Mouse (Mus musculus): ENCODE results near the gene Kifc3. TPM values are rescaled to one million over a fixed set of nuclear protein-coding genes. Genes with fewer than 3 reads are reported as not detected.

The Kifc3 gene
- total RNA-seq, 2 experiments from 2014 or later, result 63.7 to 65.7 TPM

DNA sequence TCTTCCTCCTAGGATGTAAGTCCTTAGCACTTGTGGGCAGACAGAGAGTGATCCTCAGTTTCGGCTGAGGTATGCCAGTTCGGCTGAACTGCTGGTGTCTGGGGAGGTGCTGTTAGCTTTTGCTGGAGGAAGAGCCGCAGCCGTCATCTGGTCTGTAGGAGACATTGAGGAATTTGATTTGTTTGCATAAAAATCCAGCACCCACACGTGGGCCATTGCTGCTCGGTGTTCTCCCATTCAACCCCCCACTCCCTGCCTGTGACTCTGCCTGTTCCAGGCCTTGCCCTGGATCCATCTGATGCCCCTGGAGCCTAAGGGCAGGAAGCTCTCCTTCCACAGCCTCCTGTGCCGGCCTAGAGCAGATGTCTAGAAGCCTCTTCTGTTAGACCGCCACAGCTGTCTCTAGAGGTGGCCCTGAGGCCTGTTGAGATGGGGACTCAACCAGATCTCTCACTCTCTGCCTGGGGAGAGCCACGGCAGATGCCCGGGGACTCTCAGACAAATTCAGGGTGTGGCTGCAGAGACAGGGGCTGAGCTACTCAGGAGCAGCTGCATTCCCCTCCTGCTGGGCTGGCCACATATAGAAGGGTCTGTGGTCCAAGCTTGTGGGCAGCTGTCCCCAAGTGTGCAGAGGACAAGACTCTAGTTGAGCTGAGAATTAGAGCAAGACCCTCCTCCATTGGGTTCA, 117.7 kb downstream of the Kifc3 start:
- intact Hi-C loops (cut with DNase I), result no loop called here
- DNase-seq, result no peak

DNA sequence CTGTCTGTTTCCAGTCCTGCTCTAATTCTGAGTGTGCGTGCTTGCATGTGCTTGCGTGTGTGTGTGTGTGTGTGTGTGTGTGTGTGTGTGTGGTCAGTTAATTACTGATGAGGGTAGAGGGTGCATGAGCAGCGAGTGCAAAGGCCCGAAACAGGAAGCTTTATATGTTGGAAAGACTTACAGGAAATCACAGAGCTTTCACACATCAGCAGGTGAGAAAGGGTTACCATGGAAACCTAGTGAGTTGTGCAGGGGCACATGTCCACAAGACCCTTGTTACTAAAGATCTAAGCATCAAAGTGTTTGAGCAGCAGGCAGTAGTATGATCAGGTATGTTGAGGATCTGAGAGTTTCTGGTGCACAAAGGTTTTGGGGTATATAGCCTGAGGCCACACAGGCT, 118.4 kb downstream of the Kifc3 start:
- DNase-seq, result no peak
- intact Hi-C loops (cut with DNase I), result no loop called here

DNA sequence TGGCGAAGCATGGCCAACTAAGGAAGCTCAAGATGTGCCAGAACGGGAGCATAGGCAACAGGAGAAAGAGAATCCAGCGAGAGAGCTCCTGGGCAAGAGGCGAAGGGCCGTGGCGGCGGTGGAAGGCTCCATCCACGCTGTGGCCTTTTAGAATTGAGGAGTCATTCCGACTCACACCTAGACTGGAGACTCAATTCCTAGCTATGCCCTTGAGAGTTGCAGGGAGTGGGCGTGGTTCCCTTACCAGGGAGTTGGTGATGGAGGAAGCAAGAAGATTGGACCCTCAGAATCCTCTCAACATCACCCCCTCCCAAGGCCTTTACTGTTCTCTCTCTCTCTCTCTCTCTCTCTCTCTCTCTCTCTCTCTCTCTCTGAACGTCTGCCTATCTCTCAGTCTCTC, 121.0 kb downstream of the Kifc3 start:
- DNase-seq, result no peak
- intact Hi-C loops (cut with DNase I), result no loop called here

DNA sequence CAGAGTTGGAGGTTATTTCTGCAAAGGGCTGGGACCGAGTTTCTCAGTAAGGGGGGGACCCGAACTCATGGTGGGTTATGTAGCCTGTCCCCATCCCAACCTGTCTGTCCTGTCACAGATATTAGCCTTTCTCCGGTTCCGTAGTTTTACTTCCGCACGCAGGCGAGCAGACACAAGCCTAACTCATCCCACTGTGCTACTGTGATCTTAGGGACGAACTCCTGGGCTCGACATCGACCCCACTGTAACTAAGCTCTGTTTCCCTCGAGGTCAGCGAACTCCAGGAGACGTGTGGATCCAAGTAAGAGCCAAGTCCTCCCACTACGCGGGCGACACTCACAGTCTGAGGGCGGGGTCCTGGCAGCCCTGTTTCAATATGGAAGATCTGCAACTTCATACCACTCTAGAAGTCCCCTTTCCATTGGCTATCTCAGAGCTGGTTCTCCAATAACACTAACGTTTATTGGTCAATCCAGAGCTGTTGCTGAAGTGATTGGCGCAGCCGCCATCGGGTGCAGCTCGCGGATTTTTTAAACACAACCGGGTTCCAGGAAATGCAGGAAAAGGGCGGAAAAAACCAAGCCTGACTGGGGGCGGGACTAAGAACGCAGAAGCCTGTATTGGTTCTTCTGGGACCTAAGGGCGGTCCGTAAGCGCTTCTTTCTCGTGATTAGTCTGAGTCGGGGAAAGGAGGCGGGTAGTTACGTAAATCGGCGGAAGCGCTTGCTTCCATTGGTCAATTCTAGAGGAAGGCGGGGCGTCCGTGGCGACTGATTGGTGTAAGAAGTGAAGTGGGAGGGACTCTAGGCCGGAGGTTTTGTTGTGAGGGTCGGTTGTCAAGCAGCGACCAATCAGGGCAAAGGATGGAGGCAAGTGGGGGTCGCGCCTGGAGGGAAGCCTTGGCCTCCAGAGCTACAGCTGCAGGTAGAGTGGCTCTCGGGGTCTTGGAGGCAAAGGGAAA, 122.0 kb downstream of the Kifc3 start, which contains the start of gene Katnb1:
Gene Katnb1, plus strand, starts transcription at position 806 of the 961 bp plus-strand sequence.
- intact Hi-C loops (cut with DNase I), result no loop called here
- DNase-seq, result peak; percentile 98

DNA sequence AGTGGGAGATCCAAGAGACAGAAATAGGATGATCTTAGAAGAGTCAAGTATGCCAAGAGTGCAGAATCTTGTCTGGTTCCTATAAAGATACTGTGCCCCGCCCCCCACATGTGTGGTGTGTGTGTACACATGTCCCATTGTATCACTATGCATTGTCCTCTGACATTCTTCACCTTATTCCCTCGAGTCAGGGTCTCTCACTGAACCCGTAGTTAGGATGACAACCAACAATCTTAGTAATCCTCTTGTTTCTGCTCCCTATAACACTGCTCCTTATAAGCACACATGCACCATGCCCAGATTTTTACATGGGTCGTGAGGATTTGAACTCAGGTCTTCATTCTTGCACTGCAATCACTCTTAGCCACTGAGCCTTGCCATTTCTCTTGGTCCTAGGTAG, 123.3 kb downstream of the Kifc3 start:
- DNase-seq, result no peak
- intact Hi-C loops (cut with DNase I), result no loop called here

DNA sequence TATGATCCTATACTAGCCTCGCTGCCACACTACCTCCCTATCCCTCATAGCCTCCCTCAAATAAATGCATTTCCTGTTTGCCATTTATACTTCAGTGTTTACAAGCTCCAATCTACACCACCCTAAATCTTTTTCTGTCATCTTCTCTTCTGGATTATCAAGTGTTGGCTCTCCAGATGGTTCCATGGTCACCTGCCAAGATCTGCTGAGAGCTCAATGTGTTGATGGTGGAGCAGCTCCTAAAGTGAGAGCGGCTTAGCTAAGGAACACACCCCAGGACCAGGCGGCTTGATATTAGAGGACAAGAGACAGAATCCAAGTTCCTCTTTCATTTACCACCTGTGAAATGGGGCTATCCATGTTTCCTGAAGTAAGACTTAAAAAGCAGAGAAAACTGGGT, 124.6 kb downstream of the Kifc3 start:
- intact Hi-C loops (cut with DNase I), result no loop called here
- DNase-seq, result no peak

DNA sequence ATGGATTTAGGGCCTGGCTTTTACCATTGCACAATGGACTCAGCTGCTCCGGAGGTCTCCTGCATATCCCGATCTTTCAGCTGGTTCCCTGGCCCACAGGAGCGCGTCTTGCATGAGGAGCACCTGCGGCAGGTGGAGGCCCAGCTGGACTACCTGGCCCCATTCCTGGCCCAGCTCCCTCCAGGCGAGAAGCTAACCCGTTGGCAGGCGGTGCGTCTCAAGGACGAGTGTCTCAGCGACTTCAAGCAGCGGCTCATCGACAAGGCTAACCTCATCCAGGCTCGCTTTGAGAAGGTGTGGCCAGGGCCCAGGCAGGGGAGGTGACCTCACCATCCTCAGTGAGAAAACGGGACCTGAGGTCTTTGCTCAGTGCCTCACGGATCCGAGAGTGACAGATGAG, 126.5 kb downstream of the Kifc3 start:
- intact Hi-C loops (cut with DNase I), result no loop called here

DNA sequence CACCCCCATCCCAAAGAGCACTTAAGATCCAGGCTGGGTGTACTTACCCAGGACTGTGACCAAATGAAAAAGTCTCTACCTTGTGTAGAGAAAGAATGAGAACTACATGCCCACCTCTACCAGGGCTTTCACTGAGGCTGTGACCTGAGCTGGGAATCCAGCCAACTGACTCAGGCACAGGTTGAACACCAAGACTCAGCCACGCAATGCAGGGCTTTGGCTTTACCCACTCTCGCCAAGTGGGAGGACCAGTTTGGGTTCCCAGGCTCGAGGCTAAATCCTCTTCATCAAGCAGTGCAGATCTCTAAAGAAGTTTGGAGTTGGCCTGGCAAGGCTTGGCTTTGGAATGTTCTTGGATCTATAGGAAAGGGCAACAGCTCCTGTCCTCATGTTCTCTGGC, 127.1 kb downstream of the Kifc3 start:
- DNase-seq, result no peak
- intact Hi-C loops (cut with DNase I), result no loop called here

More for the DNA sequence above, 126.5 kb downstream of the Kifc3 start:
- DNase-seq, result no peak

DNA sequence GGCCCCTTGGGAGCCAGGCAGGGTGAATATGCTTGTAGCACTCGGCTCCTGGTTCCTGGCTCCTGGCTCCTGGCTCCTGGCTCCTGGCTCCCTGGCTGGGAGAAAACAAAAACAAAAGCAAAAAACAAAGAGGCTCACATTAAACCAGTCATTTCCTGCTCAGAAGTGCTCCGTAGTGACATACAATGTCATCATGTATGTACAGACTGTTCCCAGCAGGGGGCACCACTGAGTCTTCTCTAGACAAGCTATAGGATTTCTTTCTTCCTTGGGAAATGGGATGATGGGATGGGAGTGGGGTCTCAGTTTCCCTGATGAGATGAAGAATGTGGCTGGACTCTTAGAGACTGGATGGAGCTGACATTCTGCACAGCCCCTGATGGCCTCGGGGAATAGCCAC, 135.0 kb downstream of the Kifc3 start:
- intact Hi-C loops (cut with DNase I), result no loop called here
- DNase-seq, result peak; percentile 53

DNA sequence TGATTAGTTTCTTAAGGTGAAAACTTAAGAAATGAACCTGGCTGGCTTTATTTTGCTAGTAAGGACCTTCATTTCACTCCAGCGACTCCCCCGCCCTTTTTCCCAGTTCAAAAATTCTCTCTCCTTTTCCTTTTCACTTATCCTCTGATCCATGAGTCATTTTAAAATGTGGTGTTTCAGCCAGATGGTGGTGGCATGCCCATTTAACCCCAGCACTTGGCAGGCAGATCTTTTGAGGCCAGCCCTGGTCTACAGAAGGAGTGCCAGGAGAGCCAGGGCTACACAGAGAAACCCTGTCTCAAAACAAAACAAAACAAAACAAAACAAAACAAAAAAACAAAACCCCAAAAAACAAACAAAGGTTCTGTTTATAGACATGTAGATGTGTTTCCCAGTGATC, 138.1 kb downstream of the Kifc3 start:
- intact Hi-C loops (cut with DNase I), result no loop called here
- peak; percentile 51 for DNase-seq

DNA sequence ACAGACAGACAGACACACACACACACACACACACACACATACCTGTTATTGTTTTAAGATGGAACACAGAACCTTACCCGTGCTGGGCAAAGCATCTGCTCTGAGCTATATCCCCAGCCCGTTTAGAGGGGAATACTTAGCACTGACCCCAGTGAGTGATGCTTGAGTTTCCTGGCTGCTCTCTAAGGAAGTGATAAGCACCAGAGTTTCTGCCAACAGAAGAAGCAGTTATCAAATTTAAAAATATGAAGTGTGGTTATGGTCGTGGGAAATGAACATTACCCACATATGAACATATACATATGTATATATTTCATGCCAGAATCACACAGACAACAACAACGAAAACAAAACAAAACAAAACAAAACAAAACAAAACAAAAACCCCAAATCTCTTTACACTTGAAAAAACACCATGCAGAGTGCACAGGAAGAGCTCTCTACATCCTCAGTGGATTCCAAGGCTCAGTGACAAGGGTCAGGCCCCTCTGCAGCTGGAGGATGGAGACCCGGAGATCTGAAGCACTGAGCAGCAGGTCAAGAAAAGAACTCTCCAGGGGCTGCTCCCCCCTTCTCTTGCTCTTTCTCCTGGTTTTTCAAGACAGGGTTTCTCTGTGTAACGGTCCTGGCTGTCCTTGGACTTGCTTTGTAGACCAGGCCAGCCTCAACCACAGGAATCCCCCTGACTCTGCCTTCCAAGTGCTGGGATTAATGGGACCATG, 142.6 kb downstream of the Kifc3 start:
- intact Hi-C loops (cut with DNase I), result no loop called here
- DNase-seq, result no peak

DNA sequence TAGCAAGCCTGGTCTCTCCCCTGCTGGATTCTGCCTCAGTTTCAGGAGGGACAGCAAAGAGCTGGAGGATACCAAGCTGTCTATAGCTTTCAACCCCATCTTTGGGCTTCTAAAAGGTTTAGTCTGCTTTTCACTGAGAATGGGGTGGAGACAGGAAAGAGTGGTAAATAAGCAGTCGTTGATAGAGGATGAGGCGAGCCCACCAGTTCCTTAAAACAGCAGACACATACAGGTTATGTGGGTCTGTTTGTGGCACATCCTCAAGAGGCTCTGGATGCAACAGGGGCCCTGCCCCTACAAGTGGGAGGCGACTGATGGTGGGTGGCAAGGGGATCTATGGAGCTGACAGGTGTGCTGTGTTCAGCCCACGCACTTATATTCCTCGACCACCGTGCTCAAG, 144.0 kb downstream of the Kifc3 start:
- DNase-seq, result no peak
- intact Hi-C loops (cut with DNase I), result no loop called here

DNA sequence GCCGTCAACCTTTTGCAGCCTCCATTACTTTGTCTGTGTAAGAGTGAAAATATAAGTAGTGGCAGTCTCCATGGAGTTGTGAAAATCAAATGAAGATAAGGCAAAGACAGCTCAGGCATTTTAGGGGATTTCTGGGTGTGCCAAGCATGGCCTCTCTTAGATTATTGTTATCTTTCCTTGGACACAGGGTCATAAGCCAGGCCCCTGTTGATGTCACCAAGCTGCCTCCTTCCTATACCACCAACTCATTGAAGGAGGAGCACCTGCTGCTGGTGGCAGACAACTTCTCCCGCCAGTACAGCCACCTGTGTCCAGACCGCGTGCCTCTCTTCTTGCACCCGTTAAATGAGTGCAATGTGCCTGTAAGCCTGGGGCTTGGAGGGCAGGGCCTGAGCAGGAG, 146.2 kb downstream of the Kifc3 start:
- DNase-seq, result no peak
- intact Hi-C loops (cut with DNase I), result no loop called here

DNA sequence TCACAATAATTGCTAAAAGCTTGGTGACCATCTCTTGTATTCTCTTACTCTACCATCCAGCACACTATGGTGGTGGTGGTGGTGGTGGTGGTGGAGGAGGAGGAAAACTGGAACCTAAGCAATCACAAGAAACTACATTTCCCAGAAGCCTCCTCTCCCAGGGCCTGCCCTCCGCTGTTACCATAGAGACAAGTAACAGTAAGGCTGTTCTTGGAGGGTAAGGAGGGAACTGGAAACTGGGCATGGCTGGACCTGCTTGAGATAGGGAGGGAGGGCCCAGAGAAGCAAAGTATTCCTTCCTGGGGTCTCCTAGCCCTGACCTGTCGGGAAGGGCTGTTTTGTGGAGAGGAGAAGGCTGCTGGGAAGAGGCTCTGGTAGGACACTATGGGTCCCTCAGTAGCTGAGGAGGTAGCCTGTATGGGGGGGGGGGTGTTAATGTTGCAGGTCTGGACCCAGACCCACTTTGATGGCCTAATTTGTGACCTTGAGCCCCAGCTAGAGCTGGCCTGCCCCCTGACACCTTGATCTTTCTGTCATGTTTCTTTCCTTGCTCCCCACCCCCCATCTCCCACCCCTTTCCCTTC, 147.6 kb downstream of the Kifc3 start, which contains the start of gene Drc7:
Gene Drc7, plus strand, starts transcription at position 177 of the 584 bp plus-strand sequence.
- intact Hi-C loops (cut with DNase I), result no loop called here
- DNase-seq, result no peak

DNA sequence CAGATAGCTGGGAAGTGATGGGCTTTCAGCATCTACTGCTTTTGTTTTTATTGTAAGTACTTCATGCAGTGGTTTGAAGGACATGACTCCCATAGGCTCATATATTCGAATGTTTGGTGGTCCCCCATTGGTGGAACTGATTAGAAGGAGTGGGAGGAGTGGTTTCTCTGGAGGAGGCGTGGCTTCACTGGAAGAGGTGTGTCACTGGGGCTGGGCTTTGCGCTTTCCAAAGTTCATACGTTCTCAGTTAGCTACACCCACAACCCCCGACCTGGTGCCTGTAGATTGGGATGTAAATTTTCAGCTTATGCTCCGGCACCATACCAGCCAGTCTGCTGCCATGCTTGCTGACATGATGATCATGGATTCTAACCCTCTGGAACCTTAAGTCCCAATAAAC, 148.2 kb downstream of the Kifc3 start:
- no peak for DNase-seq
- intact Hi-C loops (cut with DNase I), result no loop called here

Other genes with a start within 250 kb of the Kifc3 start
- gene Adgrg1, start 228.1 kb downstream of the Kifc3 start, total RNA-seq (2021), result 100 to 1,000 TPM; 125 to 153 TPM
- gene Adgrg3, start 185.1 kb downstream of the Kifc3 start, total RNA-seq (2021), result 1 to 10 TPM; 1.1 to 2.1 TPM
- gene Drc7, start 147.7 kb downstream of the Kifc3 start, total RNA-seq (2021), result 1 to 10 TPM; 2.7 to 3.0 TPM
- gene Katnb1, start 121.6 kb downstream of the Kifc3 start, total RNA-seq (2021), result 10 to 100 TPM; 49.9 to 52.4 TPM
- gene Cngb1, start 103.8 kb upstream of the Kifc3 start, total RNA-seq (2021), result under 1 TPM; 0.42 to 0.58 TPM
- 1 to 10 TPM; 3.5 to 4.2 TPM for gene Tepp, start 107.8 kb upstream of the Kifc3 start, total RNA-seq (2021)
- gene Zfp319, start 129.1 kb upstream of the Kifc3 start, total RNA-seq (2021), result 10 to 100 TPM; 26.8 to 29.6 TPM
- gene Usb1, start 129.5 kb upstream of the Kifc3 start, total RNA-seq (2021), result 10 to 100 TPM; 26.5 to 32.8 TPM
- gene Mmp15, start 149.5 kb upstream of the Kifc3 start, total RNA-seq (2021), result 10 to 100 TPM; 40.0 to 44.2 TPM
- gene Cfap20, start 232.1 kb upstream of the Kifc3 start, total RNA-seq (2021), result 10 to 100 TPM; 67.5 to 67.7 TPM

Measured in left cerebral cortex, postnatal 4 days (tissue).